Mouse (Mus musculus): Measurements from ENCODE around the gene Slc22a3. TPM values are rescaled to one million over a fixed set of nuclear protein-coding genes. Genes with fewer than 3 reads are reported as not detected.

Gene Slc22a3
- total RNA-seq, 2 experiments from 2014 or later: 3.4 to 3.5 TPM

DNA sequence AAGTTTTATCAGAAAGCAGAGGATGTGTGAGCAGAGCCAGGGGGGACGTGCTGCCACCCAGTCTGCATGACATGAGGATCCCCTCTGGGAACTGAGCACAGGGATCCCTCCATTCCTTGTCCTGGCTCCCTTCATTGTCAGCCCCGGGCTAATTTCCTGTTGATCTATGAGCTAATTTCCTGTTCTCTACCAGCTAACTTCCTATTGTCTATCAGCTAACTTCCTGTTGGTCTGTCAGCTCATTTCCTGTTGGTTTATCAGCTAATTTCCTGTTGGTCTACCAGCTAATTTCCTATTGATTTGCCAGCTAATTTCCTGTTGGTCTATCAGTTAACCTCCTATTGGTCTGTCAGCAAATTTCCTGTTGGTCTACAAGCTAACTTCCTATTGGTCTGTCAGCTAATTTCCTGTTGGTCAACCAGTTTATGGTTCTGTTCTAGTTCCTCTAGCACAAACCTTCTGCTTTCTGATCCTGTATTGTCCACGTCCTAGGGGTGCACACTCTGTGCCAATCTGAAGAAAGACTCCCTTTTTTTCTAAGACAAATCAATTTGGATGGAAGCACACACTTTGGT is 32.9 kb downstream of the Slc22a3 start:
- no peak for DNase-seq
- intact Hi-C loops (cut with DNase I; ENCODE audit: low total_unique reads): no loop called here

DNA sequence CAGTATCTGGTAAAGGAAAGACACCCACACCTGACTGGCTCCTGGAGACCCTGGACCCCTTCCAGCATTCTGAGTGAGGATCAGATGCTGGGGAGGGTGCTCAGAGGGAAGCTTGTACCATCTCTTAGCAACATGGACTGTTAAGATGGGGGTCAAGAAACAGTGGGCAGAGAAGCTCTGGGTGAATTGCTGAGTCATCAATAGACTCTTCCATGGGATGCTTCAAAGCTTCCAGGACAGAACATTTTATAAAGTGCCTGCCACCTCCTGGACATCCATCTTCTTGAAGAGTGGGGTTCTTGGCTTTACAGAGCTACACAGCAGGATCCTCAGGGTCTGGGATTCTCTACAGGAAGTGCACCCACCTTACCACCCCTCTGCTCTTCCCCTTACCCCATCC is 35.0 kb downstream of the Slc22a3 start:
- intact Hi-C loops (cut with DNase I; ENCODE audit: low total_unique reads): no loop called here
- no peak for DNase-seq

DNA sequence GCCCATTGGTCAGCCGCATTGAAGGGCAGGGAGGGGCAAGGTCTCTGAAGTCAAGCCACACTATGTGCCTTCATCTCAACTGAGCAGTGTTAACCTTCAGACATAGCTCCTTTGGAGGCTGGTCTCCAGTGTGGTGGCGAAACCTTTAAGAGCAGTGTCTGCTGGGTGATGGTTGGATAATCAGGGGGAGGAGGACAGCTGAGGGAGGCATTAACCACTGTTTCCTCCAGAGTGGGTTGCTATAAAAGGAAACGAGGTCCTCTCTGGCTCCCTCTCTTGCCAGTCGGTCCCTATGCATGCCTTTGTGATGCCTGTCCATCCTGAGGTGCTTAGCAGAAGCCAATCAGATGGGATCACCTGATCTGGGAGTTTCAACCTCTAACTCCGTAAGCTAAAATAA is 38.8 kb downstream of the Slc22a3 start:
- intact Hi-C loops (cut with DNase I; ENCODE audit: low total_unique reads): no loop called here
- no peak for DNase-seq

DNA sequence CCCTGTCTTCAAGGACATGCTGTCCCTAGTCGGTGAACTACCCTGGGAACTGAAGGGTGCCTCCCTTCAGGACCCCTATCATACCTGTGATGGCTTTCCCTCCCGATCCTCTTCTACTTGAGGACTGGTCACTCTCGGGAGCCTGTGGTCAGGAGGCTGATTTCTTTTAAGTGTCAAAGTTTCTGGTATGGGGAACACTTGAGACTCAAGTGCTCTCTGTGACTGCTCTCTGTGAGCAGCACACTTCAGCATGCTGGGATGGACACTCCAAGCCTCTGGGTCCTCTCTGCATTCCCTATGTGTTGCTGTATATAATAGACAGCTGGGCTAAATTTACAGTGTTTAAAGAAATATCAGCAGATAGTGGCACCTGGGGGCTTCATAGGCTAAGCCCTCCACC is 39.9 kb downstream of the Slc22a3 start:
- intact Hi-C loops (cut with DNase I; ENCODE audit: low total_unique reads): no loop called here
- DNase-seq: no peak

DNA sequence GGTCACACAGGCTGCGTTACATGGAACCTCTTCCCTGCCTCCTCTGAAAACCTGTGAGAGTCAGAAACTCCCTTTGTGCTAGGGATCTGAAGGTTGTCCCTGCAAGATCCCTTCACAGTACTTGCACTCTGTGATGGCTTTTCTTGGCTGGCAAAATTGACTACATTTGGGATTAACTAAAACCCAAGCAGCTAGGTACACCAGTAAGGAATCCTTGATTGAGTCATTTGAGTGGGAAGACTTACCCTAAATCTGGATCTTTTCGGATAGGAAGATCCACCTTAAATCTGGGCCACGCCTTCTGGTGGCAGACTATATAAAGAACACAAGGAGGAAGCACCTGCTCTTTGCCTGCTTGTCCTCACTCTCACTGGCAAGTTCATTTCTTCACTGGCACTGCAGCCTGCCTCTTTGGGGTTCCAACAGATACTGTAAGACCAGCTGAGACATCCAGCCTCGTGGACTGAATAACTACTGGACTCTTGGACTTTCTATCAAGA is 41.0 kb downstream of the Slc22a3 start:
- DNase-seq: no peak
- intact Hi-C loops (cut with DNase I; ENCODE audit: low total_unique reads): no loop called here

DNA sequence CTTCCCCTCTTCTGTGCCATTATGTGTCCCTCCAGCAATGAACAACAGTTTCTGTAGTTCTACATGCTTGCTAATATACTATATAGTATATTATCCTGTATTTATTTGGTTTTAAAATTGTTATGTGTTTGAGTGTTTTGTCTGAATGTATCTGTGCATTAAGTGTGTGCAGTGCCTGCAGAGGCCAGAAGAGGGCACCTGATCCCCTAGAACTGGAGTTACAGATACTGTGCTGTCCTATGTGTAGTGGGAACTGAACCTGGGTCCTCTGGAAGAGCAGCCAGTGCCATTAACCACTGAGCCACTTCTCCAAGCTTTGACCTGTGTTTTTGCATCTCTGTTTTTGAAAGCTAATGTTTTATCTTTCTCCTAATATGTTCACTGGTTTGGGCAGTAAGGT is 46.3 kb downstream of the Slc22a3 start:
- intact Hi-C loops (cut with DNase I; ENCODE audit: low total_unique reads): no loop called here
- no peak for DNase-seq

DNA sequence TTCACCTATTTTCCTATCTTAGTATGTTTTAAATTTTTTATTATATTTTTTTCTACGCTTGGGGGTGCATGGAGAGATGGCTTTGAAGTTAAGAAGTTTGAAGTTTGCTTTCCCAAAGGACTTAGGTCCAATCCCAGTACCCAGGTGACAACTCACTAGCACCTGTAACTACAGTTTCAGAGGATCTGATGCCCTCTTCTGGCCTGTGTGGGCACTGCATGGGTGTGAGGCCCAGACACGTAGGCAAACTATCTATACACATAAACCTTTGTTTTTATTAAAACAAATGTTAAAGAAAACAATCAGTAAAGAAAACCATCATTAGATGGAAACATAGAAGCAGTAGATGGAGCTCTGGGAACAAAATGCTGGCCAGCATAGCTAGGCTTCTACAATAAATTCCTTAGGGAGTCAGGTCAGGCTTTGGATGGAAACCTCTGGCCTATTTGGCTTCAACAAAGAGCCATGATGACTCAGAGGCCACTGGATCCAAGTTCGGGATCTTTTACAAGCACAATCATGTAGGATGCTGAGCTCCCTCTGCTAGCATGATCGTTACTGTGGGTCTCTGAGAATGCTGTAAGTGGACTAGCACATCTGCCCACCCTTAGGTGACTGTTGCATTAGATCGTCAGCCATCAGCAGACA is 52.2 kb downstream of the Slc22a3 start:
- peak; percentile 18 for DNase-seq
- intact Hi-C loops (cut with DNase I; ENCODE audit: low total_unique reads): no loop called here

DNA sequence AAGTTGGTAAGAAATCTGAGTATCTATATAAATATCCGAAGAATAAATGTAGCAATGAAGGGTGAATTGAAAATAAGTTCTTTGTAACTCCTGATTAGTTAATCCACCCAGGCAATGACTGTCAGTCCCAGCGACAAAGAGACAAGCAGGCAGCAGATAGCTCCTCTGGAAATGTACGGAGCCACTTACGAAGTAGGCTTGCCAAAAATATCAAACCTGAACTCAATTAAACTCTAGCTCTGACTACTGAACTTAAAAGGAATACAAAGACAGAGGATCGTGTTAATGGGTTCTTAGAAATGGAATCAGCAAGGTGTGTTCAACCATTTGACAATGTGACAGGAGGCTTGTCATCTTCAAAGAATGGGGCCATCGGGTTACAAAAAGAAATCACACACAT is 53.8 kb downstream of the Slc22a3 start:
- intact Hi-C loops (cut with DNase I; ENCODE audit: low total_unique reads): no loop called here

DNA sequence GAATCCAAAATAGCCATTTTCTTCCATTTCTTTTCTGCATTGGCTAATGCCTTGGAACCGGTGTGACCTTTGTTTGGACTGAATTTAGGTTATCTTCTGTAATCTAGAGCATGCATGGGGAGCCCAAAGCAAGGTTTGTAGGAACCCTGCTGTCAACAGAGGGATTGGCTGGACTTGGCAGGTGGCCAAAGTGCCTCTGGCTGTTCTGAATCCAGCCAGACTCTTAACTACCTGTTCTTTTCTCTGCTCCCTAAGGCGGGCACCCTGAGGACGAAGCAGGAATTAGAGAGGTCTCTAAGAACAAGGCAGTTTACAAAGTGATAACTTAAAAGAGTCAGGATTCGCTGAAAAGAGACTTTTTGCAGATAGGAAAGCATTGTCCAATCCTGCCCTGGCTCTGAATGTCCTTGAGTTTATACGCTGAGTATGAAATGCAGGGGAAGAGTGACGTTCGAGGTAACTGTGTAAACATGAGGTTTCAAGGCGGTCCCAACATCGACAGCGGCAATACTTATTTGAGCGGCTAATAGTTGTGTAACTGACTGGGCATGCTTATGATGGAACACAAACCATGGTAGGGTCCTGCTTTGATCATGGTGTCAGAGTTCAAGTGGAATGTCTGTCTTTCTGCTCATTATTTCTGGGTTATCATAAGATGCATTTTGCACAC is 54.5 kb downstream of the Slc22a3 start:
- intact Hi-C loops (cut with DNase I; ENCODE audit: low total_unique reads): no loop called here
- no peak for DNase-seq

More for the DNA sequence above, 53.8 kb downstream of the Slc22a3 start:
- DNase-seq: no peak

DNA sequence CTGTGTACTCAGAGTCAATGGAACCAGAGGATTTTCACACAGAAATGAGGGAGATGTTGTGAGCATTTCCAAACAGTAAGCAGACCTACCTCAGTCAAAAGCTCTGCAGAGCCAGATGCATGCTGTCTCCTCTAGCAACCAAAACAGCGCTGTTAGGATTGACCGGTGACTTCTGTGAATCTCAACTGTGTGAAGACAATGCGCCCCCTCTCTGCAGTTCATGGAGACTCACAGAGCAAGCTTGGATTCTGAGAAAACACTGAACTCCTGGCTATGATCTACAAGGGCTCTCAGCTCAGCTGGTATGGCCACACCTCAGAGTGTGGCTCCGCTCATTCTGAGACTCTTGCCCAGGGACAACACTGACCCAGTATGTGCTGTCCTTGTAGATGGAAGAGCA is 56.3 kb downstream of the Slc22a3 start:
- intact Hi-C loops (cut with DNase I; ENCODE audit: low total_unique reads): no loop called here
- no peak for DNase-seq

DNA sequence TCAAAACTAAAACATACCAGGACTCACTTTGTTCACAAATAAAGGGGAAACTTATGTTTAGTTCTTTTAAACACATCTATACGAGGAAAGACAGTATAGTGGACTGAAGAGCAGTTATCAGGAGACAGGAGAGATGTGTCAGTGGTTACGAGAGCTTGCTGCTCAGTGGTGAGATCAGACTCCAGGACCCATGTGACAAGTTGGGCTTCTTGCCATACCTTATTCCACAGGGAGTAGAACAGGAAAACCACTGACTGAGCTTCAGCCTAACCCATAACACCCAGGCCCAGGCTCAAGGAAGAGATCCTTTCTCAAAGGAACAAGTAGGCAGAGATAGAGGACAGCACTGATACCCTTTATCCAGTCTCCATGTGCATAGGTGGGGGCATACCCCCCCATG is 62.9 kb downstream of the Slc22a3 start:
- intact Hi-C loops (cut with DNase I; ENCODE audit: low total_unique reads): no loop called here
- no peak for DNase-seq

DNA sequence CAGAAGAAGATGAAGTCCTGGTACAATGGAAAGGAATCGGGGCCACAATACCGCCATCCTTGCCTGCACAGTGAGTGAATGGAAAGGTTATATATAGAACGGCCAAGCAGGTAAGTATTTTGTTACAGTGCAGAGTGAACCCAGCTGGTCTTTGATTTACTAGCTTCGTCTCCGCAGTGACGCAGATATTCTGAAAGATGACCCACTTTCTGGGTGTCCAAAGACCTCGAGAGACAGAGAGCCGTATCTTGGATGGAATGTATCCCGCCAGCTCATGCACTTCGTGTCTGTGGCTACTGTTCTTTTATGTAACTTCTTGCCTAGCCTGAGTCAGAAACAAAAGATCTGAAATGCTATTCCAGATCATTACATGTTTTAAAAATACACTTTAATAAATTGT is 69.7 kb downstream of the Slc22a3 start:
- intact Hi-C loops (cut with DNase I; ENCODE audit: low total_unique reads): no loop called here
- no peak for DNase-seq

DNA sequence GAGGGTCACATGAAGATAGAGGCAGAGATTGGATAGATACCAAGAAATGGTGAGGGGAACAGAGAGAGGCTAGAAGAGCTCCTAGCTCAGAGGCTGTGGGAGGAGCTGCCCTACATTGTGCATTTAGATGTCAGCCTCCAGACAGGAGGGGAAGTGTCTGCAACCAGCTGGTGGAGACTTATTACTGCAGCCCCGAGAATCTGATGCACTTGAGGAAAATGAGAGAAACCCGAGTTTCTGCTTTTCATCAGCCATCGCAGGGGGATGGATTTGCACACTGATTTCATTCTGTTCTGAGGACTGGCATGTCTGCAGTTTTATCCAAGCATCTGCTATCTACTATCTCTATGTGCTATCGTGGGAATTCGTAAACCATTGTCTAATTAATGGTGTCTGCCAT is 75.8 kb downstream of the Slc22a3 start:
- intact Hi-C loops (cut with DNase I; ENCODE audit: low total_unique reads): no loop called here
- no peak for DNase-seq

DNA sequence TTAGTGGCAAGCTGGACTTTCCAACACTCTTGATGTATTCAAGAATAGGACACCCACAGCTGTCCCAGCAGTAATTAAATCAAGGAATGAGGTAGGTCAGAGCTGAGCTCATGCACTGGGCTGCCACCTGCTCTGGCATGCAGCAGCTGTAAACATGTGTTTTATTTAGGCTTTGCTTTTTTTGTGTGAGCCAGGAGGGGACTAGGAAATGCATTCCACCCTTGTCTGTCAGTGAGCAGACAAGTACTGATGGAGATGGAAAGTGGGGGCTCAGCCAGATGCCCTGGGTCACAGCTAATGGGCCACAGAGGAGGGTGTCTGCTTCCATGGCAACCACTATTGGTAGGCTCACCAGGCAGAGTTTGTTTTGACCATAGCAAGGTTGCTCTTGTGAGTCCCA is 79.1 kb downstream of the Slc22a3 start:
- DNase-seq: no peak
- intact Hi-C loops (cut with DNase I; ENCODE audit: low total_unique reads): no loop called here

DNA sequence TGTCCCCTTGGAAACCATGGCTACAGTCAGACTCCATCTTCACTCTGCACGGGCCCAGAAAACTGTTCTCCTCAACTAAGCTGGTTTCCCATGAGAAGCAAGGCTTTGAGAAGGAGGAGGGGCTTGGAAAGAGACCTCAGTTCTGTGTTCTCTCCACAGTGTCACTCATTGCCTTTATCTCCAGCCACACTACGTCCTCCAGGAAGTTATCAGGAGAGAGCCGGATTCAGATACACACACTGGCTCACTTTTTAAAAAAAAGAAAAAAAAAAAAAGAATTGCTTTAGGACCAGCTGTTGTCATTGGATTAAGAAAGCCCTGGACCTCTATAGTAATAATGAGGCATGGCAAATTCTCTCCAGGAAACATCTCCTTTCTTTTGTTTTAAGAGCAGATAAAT is 80.3 kb downstream of the Slc22a3 start:
- DNase-seq: no peak
- intact Hi-C loops (cut with DNase I; ENCODE audit: low total_unique reads): no loop called here

DNA sequence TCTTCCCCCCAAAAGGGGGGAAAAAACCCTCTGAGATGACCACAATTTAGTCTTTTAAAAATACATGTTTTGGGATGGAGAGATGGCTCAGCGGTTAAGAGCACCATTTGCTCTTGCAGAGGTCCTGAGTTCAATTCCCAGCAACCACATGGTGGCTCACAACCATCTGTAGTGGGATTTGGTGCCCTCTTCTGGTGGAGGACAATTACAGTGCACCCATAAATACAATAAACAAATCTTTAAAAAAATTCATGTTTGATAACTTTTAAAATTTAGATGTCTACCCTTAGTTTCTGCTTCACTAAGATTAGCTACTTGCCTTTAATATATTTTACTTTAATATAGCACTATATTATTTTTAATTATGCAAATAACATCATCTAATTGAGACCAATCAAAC is 85.4 kb downstream of the Slc22a3 start:
- intact Hi-C loops (cut with DNase I; ENCODE audit: low total_unique reads): no loop called here
- no peak for DNase-seq

DNA sequence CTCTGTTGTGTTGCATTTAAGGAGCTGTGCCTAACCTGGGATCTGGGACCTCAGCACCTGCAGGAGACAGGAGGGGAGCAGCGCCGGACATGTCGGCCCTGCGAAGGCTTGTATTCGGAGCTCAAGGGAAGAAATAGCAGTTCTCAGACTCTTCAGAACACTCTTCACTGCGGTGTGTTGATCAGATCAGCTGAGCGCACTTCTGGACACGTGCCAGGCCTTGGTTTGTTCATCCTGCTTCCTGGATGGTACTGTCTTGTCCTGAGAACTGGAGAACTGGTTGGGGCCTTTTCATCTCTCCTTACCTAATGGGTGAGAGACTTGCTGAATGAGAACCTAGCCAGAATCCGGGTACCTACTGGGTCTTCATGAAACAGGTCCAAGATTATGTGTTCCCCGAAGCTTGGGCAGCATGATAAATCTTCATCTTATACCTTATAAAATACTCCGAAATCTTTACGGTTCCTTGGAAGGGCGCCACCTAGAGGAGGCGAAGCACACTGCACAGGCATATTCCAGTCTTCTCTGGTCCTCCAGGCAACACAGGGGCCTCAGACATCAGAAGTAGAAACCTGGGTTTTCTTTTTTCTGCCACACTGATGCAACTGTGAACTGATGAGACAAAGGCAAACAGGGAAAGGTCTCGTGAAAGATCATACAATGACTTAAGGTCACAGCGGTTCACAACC is 86.5 kb downstream of the Slc22a3 start:
- no peak for DNase-seq
- intact Hi-C loops (cut with DNase I; ENCODE audit: low total_unique reads): no loop called here

DNA sequence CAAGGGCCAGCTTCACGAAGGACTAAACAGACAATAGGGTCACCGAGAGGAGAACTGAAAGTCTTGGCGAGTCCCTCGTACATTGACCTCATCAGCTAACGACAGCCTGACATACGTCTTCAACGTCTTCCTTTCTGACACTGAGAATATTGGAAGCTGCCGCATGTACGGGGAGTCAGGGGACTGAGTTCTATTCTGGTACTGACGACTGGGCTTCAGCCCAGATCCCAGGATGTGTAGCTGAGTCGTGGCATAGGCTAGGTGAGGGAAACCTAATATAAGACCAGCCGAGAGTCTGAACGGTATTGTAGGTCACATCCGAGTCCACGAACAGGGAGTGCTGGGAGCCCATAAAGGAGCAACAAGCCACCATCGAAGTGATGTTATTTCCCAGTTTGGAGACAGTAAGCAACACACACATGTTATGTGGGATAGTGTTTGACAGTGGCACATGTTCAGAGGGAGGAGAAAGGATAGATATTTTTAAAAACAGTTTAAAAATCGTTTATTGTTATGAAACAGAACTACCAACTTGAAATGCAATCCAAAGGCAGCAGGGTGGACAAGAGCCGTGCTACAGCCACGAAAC is 87.9 kb downstream of the Slc22a3 start:
- intact Hi-C loops (cut with DNase I; ENCODE audit: low total_unique reads): loop anchor here (5.0 kb wide), 2 partner anchors 238 to 393 kb away; no protein-coding TSS in a partner anchor
- DNase-seq: no peak

DNA sequence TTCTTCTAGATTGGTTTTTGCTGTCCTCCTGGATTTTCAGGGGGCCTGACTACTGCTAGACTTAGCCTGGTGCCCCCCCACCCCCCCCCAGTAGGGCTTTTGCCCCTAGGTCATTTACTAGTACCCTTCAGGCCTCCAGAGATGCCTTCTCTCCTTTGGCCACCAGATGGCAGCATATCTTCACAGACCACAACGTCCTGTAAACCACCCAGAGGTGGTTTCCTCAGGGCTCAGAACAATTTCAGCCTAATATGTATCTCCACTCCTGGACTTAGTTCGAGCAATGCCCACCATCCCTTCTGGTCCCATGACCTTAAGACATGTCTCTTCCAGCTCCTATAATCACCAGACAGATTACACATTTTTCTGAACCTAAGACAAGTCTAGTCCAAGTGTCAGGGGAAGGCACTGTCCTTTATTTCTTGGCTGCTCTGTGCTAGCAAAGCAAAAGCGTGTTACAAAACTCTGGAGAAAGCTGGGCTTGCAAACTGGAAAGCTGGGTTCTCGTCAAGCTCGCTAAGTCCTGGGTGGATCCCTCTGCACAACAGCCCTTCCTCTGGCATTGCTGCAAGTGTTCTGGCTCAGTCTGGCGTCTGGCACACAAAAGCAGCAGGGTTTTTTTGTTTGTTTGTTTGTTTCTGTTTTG is 91.1 kb downstream of the Slc22a3 start:
- intact Hi-C loops (cut with DNase I; ENCODE audit: low total_unique reads): loop anchor here (2.0 to 5.0 kb wide), 3 partner anchors 114 to 396 kb away; no protein-coding TSS in a partner anchor
- peak; percentile 80 for DNase-seq

All from gastrocnemius, postnatal 14 days (tissue).